Mouse (Mus musculus) thymus, adult 2 months (tissue): ENCODE measurements around the gene Fstl1. TPM values are rescaled to one million over a fixed set of nuclear protein-coding genes. Genes with fewer than 3 reads are reported as not detected.

Source experiments
- DNase-seq: peaks from one replicate; pipeline ENCODE4 v3.0.0; 2021
- H3K27ac ChIP-seq: fragments of 200-500 bp; 2 replicates; pipeline ENCODE4 v1.5.1; 2012; ENCODE audit warnings: low read length, control low read depth; ENCODE audit not compliant: control insufficient read depth, insufficient read depth
- H3K27me3 ChIP-seq: fragments of 200-500 bp; 2 replicates; pipeline ENCODE4 v1.6.1; 2012; ENCODE audit warnings: mild to moderate bottlenecking, low read length, moderate library complexity, mixed read lengths; ENCODE audit not compliant: control insufficient read depth, insufficient read depth
- H3K36me3 ChIP-seq: fragments of 200-500 bp; 2 replicates; pipeline ENCODE4 v1.6.1; 2012; ENCODE audit warnings: mild to moderate bottlenecking, low read length, moderate library complexity; ENCODE audit not compliant: control insufficient read depth, insufficient read depth
- H3K4me1 ChIP-seq: fragments of 200-500 bp; replicated peaks from 2 replicates; pipeline ENCODE4 v1.6.1; 2012; ENCODE audit warnings: low read length; ENCODE audit not compliant: control insufficient read depth, insufficient read depth
- H3K4me3 ChIP-seq: fragments of 200-500 bp; 2 replicates; pipeline ENCODE4 v1.5.1; 2012; ENCODE audit warnings: mild to moderate bottlenecking, low read length, control low read depth, moderate library complexity; ENCODE audit not compliant: control insufficient read depth, insufficient read depth
- CTCF ChIP-seq: fragments of 200-500 bp; IDR thresholded peaks from 2 replicates; pipeline ENCODE4 v1.5.1; 2012; ENCODE audit warnings: mild to moderate bottlenecking, control low read depth, low read length, moderate library complexity, borderline replicate concordance; ENCODE audit not compliant: control insufficient read depth, poor library complexity, insufficient read depth; ENCODE audit errors: extremely low read depth
- POLR2A ChIP-seq: fragments of 200-500 bp; IDR thresholded peaks from 2 replicates; pipeline ENCODE4 v1.6.1; 2012; ENCODE audit warnings: mild to moderate bottlenecking, low read length, control low read depth, moderate library complexity; ENCODE audit not compliant: control insufficient read depth, poor library complexity, insufficient read depth; ENCODE audit errors: extremely low read depth
- WGBS: fragments of 180-500 bp; shearing (Covaris S2); methylation state at CpG from one replicate; pipeline ENCODE4 v1.1.7; 2018; 5-methylcytosine and 5-hydroxymethylcytosine counted together
- polyA plus RNA-seq: library from polyadenylated mRNA; depleted of rRNA; stranded (reverse); fragments of >200 nt; gene quantifications from 2 replicates; pipeline ENCODE4 v1.2.3, GENCODE M21; 2012

Fstl1 gene
- polyA plus RNA-seq, 1 experiment = 9.6 TPM

DNA sequence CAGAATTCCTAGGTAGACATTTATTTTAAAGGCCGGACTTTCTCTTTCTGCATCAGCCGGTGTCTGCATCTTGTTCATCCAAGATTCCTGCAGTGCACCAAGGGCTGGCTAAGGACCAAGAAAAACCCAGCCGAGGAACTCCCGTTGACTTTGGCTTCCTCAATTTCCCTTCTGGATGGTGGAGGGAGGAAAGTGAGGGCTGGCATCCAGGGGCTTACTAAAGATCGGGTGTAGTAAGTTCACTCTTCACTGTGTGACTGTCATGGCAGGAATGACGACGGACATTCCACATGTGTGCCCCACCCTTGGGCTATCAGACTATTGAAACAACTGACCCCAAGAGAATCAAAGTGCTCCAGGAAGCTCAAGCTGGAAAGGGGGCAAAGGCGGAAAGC, 14.1 kb downstream of the Fstl1 start:
- WGBS = 90% methylated on average over 8 of the region's 8 CpGs
- no peak overlapping the region for H3K4me3 ChIP-seq
- H3K36me3 ChIP-seq = no peaks in the 10 kb centered on the region

DNA sequence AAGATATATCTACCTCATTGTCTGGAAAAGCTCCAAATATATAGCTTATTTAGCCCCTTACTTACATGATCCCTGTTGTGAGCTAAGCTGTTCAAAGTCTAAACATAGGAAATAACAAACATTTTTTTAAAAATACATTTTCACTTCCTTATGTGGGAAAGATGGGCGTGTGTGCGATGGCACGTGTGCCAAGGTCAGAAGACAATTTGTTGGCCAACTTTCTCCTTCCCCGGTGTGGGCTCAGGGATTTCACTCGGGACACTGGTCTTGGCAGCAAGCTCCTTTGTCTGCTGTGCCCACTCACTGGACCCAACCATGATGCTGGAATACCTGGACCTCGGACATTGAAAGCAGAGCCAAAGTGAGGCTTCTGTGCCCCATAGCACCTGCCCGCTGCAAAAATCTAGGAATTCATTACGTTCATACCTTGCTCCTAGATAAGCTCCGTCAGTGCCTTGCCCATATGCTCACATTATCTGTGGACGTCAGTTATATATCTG, 19.0 kb downstream of the Fstl1 start:
- DNase-seq = no peak
- TF ChIP-seq CTCF (no peak), POLR2A (no peak)
- 93% methylated on average over 10 of the region's 10 CpGs for WGBS
- no peak overlapping the region for H3K4me3 ChIP-seq
- H3K36me3 ChIP-seq = no peaks in the 10 kb centered on the region
- no peaks in the 10 kb centered on the region for H3K4me1 ChIP-seq
- H3K27ac ChIP-seq = no peak overlapping the region
- H3K27me3 ChIP-seq = no peaks in the 10 kb centered on the region

More for the DNA sequence above, 14.1 kb downstream of the Fstl1 start:
- Histone ChIP-seq H3K27ac (no peak overlapping the region), H3K27me3 (no peaks in the 10 kb centered on the region), H3K4me1 (no peaks in the 10 kb centered on the region)
- TF ChIP-seq CTCF (no peak), POLR2A (no peak)
- no peak for DNase-seq

DNA sequence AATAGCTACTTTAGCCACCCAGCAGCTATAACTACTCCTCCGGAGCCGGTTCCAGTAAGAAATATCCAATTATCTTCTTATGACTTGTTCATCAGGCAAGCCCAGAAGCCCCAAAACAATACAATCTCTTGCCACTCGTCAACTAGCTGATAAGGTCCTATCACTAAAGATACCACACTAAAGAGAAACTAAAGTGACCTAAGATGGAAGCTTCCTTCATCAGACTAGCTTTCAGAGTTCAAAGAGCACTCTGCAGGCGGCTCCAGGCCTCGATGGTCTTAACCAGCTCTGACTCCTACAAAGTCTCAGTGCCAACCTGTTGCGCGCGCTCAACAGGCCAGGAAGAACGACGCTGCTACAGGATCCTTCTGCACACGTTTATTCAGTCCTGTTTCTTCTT, 19.6 kb downstream of the Fstl1 start:
- H3K4me1 ChIP-seq = no peaks in the 10 kb centered on the region
- TF ChIP-seq CTCF = no peak
- no peak for TF ChIP-seq POLR2A
- 95% methylated on average over 11 of the region's 11 CpGs for WGBS
- no peak for DNase-seq
- H3K36me3 ChIP-seq = no peaks in the 10 kb centered on the region
- no peaks in the 10 kb centered on the region for H3K27me3 ChIP-seq
- no peak overlapping the region for H3K4me3 ChIP-seq
- no peak overlapping the region for H3K27ac ChIP-seq

DNA sequence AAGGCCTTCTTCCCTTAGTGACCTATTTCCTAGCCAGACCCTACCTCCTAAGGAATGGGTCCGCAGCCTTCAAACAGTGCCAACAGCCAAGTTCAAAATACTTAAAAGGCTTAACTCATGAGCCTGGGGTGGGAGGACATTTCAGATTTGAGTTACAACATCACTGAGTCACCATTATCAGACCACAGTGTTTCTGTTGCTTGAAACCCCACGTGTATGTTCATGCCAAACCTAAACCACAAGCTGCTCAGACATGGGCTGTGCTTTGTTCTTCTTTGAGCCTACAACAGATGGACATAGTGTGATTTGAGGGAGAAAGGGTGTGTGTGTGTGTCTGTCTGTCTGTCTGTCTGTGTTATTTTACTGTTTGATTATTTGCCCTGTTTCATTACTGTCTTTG, 24.4 kb downstream of the Fstl1 start:
- TF ChIP-seq CTCF (no peak), POLR2A (no peak)
- DNase-seq = no peak
- H3K4me3 ChIP-seq = no peak overlapping the region
- no peaks in the 10 kb centered on the region for H3K27me3 ChIP-seq
- no peaks in the 10 kb centered on the region for H3K4me1 ChIP-seq
- H3K36me3 ChIP-seq = no peaks in the 10 kb centered on the region
- 26% methylated on average over 2 of the region's 2 CpGs for WGBS
- no peak overlapping the region for H3K27ac ChIP-seq

DNA sequence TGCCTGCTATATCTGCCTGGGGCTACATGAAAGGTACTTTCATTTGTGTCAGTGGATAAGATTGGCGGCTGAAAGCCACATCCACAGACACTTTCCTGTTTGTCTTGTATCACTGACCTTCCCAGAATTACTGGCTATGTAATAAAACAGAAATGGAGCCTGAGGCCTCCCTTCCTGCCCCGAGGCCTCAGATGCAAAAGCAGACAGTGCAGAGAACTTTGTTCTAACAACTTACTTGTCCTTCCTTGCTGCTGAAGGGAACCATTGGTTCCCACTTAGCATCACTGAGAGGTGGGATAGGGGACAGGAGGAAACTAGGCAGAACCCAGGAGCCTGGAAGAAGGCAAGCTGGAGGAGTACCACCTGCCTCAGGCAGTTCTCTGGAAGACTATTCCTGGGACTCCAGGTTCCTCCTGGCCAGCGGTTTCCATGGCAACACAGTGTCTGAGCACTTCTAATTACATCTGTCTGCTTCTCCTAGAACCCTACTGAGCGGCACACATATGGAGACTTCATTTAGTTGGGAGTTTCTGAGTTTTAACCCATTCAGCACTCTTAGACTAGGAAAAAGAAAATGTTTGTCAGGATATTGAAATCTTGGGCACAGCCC, 26.1 kb downstream of the Fstl1 start:
- Histone ChIP-seq H3K27me3 (no peaks in the 10 kb centered on the region), H3K36me3 (no peaks in the 10 kb centered on the region), H3K27ac (no peak overlapping the region), H3K4me3 (no peak overlapping the region), H3K4me1 (no peaks in the 10 kb centered on the region)
- no peak for DNase-seq
- TF ChIP-seq CTCF (no peak), POLR2A (no peak)
- 55% methylated on average over 4 of the region's 4 CpGs for WGBS

DNA sequence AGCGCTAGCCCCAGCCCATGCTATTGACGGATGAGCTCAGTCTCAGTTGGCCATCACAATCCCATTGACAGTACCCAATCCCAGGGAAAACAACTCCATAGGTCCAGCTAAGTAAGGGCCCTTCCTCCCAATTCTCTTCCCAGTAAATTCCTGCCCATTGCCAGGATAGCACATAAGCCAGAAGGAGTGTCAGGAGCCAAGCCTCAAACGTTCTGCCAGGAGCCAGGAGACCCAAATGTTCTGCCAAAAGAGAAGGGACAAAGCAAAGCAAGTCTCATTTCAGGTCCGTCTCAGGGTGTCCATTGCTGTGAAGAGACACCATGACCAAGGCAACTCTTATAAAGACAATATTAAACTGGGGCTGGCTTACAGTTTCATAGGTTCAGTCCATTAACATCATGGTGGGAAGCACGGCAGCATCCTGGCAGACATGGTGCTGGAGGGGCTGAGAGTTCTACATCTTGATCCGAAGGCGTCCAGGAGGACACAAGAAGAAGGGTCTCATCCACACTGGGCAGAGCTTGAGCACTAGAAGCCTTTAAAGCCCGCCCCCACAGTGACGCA, 26.8 kb downstream of the Fstl1 start:
- Histone ChIP-seq H3K27ac (no peak overlapping the region), H3K4me3 (no peak overlapping the region), H3K27me3 (no peaks in the 10 kb centered on the region), H3K36me3 (no peaks in the 10 kb centered on the region), H3K4me1 (no peaks in the 10 kb centered on the region)
- 92% methylated on average over 9 of the region's 9 CpGs for WGBS
- DNase-seq = no peak
- no peak for TF ChIP-seq POLR2A
- no peak for TF ChIP-seq CTCF
